9 mouse cellular contexts compared by ENCODE assay signal in the genomic region with DNA sequence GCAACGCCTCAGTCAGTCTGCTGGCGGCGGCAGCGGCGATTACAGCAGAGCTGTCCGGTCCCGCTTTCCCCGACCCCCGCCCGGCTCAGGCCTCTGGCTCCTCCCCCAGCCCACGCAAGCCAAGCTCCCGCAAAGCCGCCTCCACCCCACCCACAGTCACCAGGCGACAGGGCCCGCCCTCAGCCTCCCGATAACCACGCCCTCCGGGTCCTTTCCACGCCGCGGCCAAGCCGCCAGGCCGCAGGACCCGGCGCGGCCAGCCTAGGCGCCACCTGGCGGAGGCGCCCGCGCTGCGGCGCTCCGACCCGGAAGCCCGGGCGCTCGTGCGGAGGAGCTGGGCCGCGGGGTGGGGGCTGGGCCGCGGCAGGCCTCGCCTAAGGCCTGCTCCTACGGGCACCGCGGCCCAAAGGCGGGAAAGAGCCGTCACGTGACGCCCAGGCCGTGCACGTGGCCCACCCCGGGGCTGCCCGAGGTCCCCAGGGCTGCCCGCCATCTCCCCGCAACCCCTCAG. TPM values are rescaled to one million over a fixed set of nuclear protein-coding genes. Genes with fewer than 3 reads are reported as not detected.
DNase-seq lines count a peak whose midpoint lies in the region; ATAC-seq lines count a peak whose summit lies in the region.
"Had no signal": no experiment of that assay in that cellular context is flagged by ENCODE, and none has a peak within 500 bp of the region (broad histone marks: within the 10 kb centered on the region; RNA-seq: fewer than 3 reads in every experiment).

No protein-coding gene starts in this region.

- H3K4me2 ChIP-seq in intestine, embryonic 14.5 days (ENCODE audit: low read length): peak overlapping the region; percentile 51

- WGBS in intestine, embryonic 14.5 days: 4% methylated on average over 54 of the region's 57 CpGs

- peak; percentile 97 for DNase-seq in adrenal gland, postnatal 14 days
- peak; percentile 94 for DNase-seq in embryo, embryonic 9.5 days (ENCODE audit: extremely low spot score)
- peak; percentile 83 to 89 for DNase-seq in gastrocnemius, postnatal 36 days
- DNase-seq in intestine, embryonic 14.5 days (ENCODE audit: low spot score): peak; percentile 90
- peak; percentile 42 to 72 for DNase-seq in left cerebral cortex, adult 9 months (ENCODE audit: low spot score in 2 of 2)
- DNase-seq in right cerebral cortex, adult 18-20 months: peak; percentile 83
- peak; percentile 81 to 84 for DNase-seq in urinary bladder, adult 18-20 months (ENCODE audit: low spot score in 2 of 2)

- peak; percentile 92 for ATAC-seq in intestine, embryonic 14.5 days (replicated peaks; ENCODE audit: low FRiP score, low TSS enrichment, low read depth)
- ATAC-seq in megakaryocyte, adult 5-6 weeks (ENCODE audit: poor library complexity, severe bottlenecking): peak; percentile 100

- peak overlapping the region; percentile 36 for H3K4me3 ChIP-seq in intestine, embryonic 14.5 days (ENCODE audit: low read depth, low read length)
- H3K4me3 ChIP-seq: myocyte had no signal

- H3K9ac ChIP-seq in intestine, embryonic 14.5 days (ENCODE audit: low read length): peak overlapping the region; percentile 43

- no peaks in the 10 kb centered on the region for H3K36me3 ChIP-seq in intestine, embryonic 14.5 days (ENCODE audit: control insufficient read depth, insufficient read depth, low read length)

- peak overlapping the region; percentile 63 for H3K27ac ChIP-seq in intestine, embryonic 14.5 days (ENCODE audit: low read depth)

- H3K4me1 ChIP-seq in intestine, embryonic 14.5 days (replicated peaks; ENCODE audit: control insufficient read depth, insufficient read depth, low read length): no peaks in the 10 kb centered on the region

- intact Hi-C loops in gastrocnemius, postnatal 36 days (cut with DNase I): loop anchor here (5.0 kb wide), 1 partner anchor 215 kb away; a partner anchor contains a TSS

- H3K27me3 ChIP-seq in intestine, embryonic 14.5 days (replicated peaks; ENCODE audit: control insufficient read depth, insufficient read depth, low read length): no peaks in the 10 kb centered on the region

- peaks cover 14% of the 10 kb centered on the region for H3K9me3 ChIP-seq in intestine, embryonic 14.5 days (ENCODE audit: control insufficient read depth, low read length)

RNA-seq across cellular contexts. Expression of a gene that starts 0.7 kb away (rescaled TPM):
- total RNA-seq in adrenal gland, postnatal 14 days (2021): 0.26 and 0.53 TPM in 2 replicates
- total RNA-seq in gastrocnemius, postnatal 36 days (2021): under 1 TPM; 0.08 to 0.20 TPM
- 0.20 and 0.78 TPM in 2 replicates for polyA plus RNA-seq in intestine, embryonic 14.5 days (2014; fragmentation: Nextera tagmentation; extraction: Ambion mirVana)
- 0.13 TPM in 1 of 2 replicates, not detected in the other for total RNA-seq in megakaryocyte, adult 5-6 weeks (2015)
- total RNA-seq in megakaryocyte, adult 5-6 weeks (2017): not detected in 2 replicates
- polyA plus RNA-seq: myocyte had no signal

Comparison
In these comparisons a context has a peak if more than half of its experiments do, and no peak if none do; other contexts are left out.
1. Peak in every context shown above with its lines: DNase-seq, ATAC-seq, H3K4me3 ChIP-seq and H3K27ac ChIP-seq.